Mouse (Mus musculus) T-helper 17 cell (primary cell): ENCODE data around the gene Zfp553.
"Not testable (repeated sequence)": the region's sequence is repeated elsewhere in the genome, so short reads cannot be mapped to it uniquely, and the experiment has no call there.

Experiments
- in situ Hi-C, 2 experiments: fragments of 300-600 bp; cut with MboI, MseI; formaldehyde crosslinking; loops; 1 replicate in 1 of 2; 2 replicates in 1 of 2; pipeline ENCODE4 v1.15.1; 2025; ENCODE audit warnings: high pct_unique_total_duplicates in 2 of 2

Zfp553 gene

DNA sequence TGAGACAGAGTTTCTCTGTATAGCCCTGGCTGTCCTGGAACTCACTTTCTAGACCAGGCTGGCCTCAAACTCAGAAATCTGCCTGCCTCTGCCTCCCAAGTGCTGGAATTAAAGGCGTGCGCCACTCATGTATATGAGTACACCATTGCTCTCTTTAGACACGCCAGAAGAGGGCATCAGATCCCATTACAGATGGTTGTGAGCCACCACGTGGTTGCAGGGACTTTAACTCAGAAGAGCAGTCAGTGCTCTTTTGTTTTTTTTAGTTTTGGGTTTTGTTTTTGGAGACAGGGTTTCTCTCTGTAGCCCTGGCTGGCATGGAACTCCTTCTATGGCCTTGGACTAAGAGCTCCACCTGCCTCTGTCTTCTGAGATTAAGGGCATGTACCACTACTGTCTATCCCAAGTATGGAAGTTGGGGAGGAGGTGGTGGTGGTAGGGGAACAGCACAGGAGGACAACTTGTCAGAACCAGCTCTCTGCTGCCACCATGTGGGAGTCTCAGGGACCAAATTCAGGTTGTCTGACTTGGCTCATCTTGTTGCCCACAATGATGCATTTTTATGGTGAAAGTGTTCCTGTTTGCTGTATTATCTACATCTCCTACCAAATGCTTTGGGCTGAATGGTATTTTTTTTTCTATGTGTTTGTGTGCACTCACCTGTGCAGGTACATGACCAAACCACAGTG, 4.1 kb upstream of the Zfp553 start:
- in situ Hi-C loops: loop anchor here in 1 of 2 experiments (25.0 kb wide), 1 partner anchor 1159 kb away; no protein-coding TSS in a partner anchor

GRCm38 (mm10) chr7:127231376-127231775, 1.5 kb upstream of the Zfp553 start:
- in situ Hi-C loops: loop anchor here (5.0 to 25.0 kb wide), 2 partner anchors 1156 to 1181 kb away; no protein-coding TSS in a partner anchor

- in situ Hi-C loops: loop anchor here (5.0 to 25.0 kb wide), 2 partner anchors 1155 to 1180 kb away; no protein-coding TSS in a partner anchor
These were observed 837 bp upstream of the Zfp553 start for GRCm38 (mm10) chr7:127231826-127232621.

DNA sequence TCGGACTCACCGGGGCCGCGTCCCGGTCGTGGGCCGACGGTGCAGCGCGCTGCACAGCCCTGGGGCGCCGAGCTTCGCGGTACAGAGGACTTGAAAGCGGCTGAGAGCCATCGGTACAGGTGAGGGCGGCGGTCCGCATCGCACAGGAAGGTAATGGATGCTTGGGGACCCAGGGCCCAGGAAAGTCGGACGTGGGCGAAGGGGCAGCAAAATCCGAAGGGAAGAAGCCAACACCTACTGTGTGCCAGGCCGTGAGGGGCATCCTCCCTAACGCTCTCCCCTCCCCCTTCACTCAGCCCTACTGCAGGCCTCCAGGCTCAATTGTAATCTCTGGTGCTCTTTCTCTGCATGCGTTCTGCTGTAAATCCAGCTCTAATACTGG, 498 bp downstream of the Zfp553 start:
- in situ Hi-C loops: loop anchor here (5.0 to 25.0 kb wide), 2 partner anchors 1154 to 1179 kb away; no protein-coding TSS in a partner anchor

- in situ Hi-C loops: loop anchor here (5.0 to 25.0 kb wide), 2 partner anchors 1154 to 1179 kb away; no protein-coding TSS in a partner anchor
These were observed 904 bp downstream of the Zfp553 start for GRCm38 (mm10) chr7:127233765-127234164.

- in situ Hi-C loops: loop anchor here (5.0 to 25.0 kb wide), 2 partner anchors 1153 to 1178 kb away; no protein-coding TSS in a partner anchor
These were observed 1.9 kb downstream of the Zfp553 start for GRCm38 (mm10) chr7:127234777-127235176.

DNA sequence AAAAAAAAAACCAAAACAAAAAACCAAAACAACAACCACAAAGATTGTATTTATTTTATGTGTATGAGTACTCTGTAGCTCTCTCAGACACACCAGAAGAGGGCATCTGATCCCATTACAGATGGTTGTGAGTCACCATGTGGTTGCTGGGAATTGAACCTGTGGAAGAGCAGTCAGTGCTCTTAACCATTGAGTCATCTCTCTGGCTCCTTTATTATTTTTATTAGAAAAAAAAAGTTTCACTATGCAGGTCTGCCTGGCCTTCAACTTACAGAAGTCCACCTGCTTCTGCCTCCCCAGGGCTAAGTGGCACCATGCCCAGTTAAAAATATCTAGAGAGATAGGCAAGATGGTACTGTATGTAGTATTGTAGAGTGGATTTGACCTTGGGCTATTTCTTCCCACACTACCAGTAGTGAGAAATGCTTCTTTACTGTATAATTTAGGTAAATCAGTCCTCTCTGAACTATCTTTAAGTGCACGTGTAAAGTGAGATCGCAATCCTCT, 10.6 kb downstream of the Zfp553 start:
- in situ Hi-C loops: loop anchor here in 1 of 2 experiments (25.0 kb wide), 1 partner anchor 1144 kb away; no protein-coding TSS in a partner anchor

DNA sequence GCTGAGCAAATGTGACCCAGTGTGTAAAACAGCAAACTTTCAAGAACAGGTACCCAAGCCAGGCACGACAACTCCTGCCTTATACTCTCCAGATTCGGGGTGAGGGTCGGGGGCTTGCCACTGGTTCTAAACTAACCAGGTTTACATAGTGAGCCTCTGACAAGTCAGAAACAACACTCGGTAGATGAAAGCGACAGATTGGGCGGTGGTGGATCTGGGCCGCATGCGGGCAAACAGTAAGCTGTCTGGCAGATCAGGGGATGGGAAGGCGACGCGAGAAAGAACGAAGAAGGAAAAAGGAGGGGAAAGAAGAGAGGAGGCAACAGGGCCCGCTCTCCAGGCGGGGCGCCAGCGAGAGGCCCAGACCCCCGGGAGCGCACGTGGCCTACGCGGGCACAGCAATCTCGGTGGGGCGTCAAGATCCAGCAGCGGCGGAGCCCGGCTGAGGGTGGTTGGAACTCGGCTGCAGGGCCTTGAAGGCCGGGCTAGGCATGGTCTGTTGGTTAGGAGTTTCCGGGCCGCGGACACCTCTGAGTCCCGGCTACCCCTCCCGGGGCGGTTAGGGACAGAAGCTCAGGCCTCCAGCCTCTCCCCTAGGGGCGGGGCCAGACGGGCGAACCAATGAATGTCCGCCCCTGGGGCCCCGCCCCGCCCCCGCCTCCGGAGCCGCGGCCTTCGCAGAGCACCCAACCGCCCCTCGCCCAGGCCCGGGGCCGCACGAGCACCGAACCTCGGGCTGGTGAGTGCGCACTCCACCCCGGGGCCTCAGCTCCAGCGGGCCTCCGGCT, 11.2 kb downstream of the Zfp553 start, which contains the start of gene Zfp771:
TSS of gene Zfp771 (plus strand) at position 405 of the 788 bp plus-strand sequence.
- in situ Hi-C loops: loop anchor here in 1 of 2 experiments (25.0 kb wide), 1 partner anchor 1143 kb away; no protein-coding TSS in a partner anchor

DNA sequence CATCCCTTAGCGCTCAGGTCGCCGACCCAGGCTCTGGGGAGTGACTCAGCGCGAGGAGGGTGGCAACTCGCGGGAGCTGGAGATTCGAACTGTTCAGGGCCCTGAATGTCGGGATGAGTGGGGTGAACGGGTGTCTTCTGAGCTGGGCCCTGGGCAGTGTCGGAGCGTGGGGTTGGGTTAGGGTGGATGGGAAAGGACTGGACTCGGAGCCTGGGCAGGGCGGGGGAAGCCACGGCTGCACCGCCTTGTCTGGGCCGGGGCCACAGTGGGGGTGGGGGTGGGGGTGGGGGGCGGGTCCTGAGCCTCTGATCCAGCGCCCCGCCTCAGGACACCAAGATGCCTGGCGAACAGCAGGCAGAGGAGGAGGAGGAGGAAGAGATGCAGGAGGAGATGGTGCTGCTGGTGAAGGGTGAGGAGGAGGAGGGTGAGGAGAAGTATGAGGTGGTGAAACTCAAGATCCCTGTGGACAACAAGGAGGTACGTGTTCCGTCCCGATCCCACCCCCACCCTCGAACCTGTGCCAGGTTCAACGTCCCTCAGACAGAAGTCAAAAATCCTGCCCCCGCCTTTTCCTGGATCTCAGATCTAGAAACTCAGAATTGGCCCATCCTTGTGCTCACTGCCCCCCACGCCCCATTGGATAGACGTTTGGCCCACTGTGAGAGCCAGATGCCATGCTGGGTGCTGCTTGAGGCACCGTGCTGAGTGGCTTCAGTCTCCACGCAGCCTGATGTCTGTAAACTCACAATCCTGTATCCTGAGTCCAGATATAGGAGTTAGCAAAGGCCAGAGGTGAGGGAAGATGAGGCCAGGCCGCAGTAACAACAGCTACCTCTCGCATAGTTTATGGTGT, 12.0 kb downstream of the Zfp553 start:
- in situ Hi-C loops: loop anchor here in 1 of 2 experiments (25.0 kb wide), 1 partner anchor 1142 kb away; no protein-coding TSS in a partner anchor

DNA sequence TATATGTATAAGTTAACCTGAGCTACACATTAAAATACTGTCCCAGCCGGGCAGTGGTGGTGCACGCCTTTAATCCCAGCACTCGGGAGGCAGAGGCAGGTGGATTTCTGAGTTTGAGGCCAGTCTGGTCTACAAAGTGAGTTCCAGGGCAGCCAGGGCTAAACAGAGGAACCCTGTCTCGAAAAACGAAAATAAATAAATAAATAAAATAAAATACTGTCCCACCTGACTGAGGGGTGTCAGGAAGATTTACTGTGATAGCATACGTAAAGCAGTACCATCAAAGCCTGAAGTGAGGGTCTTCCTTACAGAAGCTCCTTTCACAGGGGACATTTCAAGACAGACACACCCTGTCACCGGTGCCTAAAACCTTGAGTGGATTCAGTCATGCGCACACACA, 17.6 kb downstream of the Zfp553 start:
- in situ Hi-C loops: not testable (repeated sequence)

GRCm38 (mm10) chr7:127252414-127252813, 19.6 kb downstream of the Zfp553 start:
- in situ Hi-C loops: no loop called here

GRCm38 (mm10) chr7:127253341-127253740, 20.5 kb downstream of the Zfp553 start:
- in situ Hi-C loops: no loop called here

DNA sequence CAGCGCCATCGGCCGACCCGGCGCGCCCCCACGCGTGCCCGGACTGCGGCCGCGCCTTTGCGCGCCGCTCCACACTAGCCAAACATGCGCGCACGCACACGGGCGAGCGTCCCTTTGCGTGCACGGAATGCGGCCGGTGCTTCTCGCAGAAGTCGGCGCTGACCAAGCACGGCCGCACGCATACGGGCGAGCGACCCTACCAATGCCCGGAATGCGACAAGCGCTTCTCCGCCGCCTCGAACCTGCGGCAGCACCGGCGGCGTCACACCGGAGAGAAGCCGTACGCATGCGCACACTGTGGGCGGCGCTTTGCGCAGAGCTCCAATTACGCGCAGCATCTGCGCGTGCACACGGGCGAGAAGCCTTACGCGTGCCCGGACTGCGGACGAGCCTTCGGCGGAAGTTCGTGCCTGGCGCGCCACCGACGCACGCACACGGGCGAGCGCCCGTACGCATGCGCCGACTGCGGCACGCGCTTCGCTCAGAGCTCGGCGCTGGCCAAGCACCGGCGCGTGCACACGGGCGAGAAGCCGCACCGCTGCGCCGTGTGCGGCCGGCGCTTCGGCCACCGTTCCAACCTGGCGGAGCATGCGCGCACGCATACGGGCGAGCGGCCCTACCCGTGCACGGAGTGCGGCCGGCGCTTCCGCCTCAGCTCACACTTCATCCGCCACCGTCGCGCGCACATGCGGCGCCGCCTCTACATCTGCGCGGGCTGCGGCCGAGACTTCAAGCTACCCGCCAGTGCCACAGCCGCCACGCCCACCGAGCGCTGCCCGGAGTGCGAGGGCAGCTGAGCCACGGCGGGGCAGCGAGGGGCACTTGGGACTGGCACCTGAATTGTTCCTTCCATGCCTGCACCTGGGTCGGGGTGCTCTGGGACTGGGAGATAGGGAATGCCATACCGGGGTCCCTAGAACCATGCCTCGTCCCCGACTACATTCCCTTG, 21.2 kb downstream of the Zfp553 start:
- in situ Hi-C loops: no loop called here

DNA sequence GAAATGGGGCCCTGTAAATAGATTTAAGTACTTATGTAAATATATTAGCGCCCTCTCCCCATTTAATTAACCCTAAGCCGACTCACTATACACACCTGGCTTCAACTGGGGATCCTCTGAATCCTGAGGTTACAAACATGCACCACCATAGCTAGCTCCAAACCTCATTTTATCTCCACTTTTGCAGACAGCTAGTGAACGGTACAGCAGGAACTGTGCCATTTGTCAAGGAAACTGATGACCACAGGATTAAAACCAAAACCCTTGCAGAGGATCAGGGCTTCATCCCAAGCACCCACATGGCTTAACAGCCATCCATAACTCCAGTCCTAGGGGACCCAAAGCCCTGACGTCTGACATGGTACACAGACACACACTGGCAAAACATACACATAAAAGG, 22.1 kb downstream of the Zfp553 start:
- in situ Hi-C loops: no loop called here

- in situ Hi-C loops: no loop called here
These were observed 23.1 kb downstream of the Zfp553 start for GRCm38 (mm10) chr7:127255965-127256364.

GRCm38 (mm10) chr7:127256518-127256917, 23.7 kb downstream of the Zfp553 start:
- in situ Hi-C loops: no loop called here

GRCm38 (mm10) chr7:127259186-127259905, 26.5 kb downstream of the Zfp553 start:
- in situ Hi-C loops: no loop called here
